Mouse (Mus musculus): Measurements from ENCODE around the gene Kng1.
"Not testable (repeated sequence)": the region's sequence is repeated elsewhere in the genome, so short reads cannot be mapped to it uniquely, and the experiment has no call there.

Kng1 gene

GRCm38 (mm10) chr16:23057668-23058447 lies at the start of gene Kng1:
TSS of gene Kng1 (plus strand) at chr16:23057865.
- DNase-seq: not testable (repeated sequence)

DNA sequence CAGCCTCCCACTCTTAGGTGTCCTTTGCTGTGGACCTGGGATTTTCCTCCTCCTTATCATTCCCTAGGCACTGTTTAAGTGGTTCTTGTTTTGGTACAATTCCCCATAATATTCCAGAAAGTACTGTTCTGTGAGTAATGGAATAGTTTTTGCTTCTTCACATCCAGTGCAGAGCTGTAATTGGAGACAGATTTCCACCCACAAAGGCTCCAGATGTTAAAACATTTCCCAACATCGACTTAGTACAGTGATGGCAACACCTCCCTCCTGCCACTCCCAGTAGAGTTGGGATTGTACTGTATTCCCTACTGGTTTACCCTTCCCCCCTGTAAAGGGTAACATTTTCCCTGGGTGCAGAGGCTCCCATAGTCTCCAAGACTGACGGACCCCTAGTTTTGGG lies 43.9 kb upstream of the Kng1 start:
- not testable (repeated sequence) for DNase-seq

DNA sequence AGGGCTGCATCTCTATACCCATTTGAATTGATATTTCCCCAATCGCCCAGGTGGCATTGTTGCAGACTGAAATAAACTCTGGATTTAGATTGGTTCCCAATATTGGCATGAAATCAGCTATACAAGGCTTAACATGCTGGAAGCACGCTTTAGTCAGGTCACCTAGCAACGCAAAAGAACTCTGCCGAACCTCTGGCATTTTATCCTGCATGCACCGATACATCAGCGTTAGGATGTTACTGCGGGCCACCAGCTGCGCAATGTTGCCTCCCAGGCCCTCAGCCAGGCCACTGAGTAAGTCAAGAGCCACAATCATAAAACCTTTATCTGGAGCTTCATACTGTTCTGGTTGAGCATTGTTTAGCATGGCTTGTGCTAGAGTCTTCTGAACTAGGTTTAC lies 43.0 kb upstream of the Kng1 start:
- DNase-seq: not testable (repeated sequence)

- not testable (repeated sequence) for DNase-seq
Observed at GRCm38 (mm10) chr16:23020571-23020970, 37.1 kb upstream of the Kng1 start.

- DNase-seq: peak; percentile 79
Observed at GRCm38 (mm10) chr16:23025111-23025510, 32.6 kb upstream of the Kng1 start.

- DNase-seq: no peak
Observed at GRCm38 (mm10) chr16:23026582-23026981, 31.1 kb upstream of the Kng1 start.

DNA sequence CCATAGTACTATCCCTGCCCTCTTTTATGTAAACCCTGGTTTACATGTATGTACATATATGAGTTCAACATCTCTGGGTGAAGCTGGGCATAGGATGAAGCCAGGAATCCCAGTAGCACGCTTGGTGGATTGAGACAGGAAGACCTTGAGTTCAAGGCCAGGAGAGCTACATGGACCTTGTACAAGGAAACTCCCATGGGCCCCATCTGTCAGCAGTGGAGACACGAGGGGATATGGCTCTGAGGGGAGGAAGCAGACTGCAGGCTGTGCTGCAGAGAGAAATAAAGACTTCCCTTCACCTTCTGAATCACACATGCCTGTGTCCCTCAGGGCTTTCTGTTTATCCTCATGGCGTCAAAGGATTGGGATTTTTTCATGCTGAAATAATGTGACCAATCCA lies 30.3 kb upstream of the Kng1 start:
- not testable (repeated sequence) for DNase-seq

GRCm38 (mm10) chr16:23028966-23029600 lies 28.6 kb upstream of the Kng1 start, which contains the start of gene Kng2:
TSS of gene Kng2 (minus strand) at chr16:23029482.
- DNase-seq: peak; percentile 62

GRCm38 (mm10) chr16:23030673-23031435 lies 26.8 kb upstream of the Kng1 start:
- no peak for DNase-seq

DNA sequence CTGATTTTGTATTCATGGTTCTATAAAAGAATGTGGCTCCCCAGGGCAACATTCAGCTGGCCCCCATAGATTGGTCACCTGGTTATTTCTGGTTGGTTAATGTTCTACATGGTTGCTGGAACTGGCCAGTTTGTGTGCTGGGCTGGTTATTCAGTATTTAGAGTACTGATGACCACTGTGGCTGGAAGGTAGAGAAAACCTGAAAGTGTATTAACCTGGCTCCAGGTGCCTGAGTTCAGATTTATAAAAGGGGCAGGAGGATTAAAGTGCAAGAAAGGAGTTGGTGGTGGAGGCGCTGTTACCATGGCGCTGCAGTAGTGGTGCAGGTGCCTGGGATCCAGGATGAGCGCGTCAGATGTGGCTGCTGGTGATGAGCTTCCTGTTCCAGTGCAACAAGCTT lies 24.0 kb upstream of the Kng1 start:
- peak; percentile 94 for DNase-seq

GRCm38 (mm10) chr16:23037744-23038143 lies 19.9 kb upstream of the Kng1 start:
- peak; percentile 95 for DNase-seq

DNA sequence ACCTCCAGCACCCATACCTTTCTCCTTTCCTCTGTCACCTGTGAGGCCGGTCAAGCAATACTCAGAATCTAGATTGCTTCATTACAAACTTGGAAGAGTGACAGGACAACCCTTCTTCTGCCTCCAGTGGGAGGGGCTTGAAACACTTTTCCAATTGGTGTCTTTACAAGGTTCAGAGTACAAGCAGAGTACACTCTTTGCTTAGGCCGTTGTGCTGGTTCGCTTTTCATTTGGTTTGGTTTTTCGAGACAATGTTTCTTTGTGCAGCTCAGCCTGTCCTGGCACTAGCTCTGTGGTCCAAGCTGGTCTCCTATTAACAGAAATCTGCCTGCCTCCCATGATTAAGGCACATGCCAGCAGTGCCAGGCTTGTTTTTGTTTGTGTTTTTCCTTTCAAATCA lies 18.4 kb upstream of the Kng1 start:
- peak; percentile 95 for DNase-seq

- DNase-seq: no peak
Observed at GRCm38 (mm10) chr16:23040876-23041275, 16.8 kb upstream of the Kng1 start.

GRCm38 (mm10) chr16:23046319-23046718 lies 11.3 kb upstream of the Kng1 start:
- peak; percentile 76 for DNase-seq

DNA sequence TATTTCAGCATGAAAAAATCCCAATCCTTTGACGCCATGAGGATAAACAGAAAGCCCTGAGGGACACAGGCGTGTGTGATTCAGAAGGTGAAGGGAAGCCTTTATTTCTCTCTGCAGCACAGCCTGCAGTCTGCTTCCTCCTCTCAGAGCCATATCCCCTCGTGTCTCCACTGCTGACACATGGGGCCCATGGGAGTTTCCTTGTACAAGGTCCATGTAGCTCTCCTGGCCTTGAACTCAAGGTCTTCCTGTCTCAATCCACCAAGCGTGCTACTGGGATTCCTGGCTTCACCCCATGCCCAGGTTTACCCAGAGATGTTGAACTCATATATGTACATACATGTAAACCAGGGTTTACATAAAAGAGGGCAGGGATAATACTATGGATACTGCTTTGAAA lies 2.0 kb downstream of the Kng1 start:
- DNase-seq: not testable (repeated sequence)

DNA sequence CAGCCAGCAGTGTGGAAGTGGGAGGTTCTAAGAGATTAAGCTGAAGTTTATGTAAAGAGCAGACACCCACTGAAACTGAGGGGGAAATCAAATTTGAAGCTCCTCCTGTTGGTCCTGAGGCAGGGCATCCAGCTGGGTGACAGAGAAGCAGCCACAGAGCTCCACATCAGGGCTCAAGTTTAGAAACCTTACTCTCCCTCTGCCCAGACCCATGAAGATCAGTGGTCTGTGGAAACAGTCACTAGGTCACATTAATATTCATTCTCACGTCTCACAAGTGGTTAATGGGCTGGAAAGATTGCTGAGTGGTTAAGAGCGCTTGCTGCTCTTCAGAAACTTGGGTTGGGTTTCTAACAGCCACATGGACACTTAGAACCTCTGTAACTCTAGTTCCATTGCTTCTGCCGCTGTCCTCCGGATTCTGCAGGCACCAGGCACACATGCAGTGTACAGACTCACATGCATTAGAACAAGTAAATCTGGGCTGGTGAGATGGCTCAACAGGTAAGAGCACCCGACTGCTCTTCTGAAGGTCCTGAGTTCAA lies 3.2 kb downstream of the Kng1 start:
- DNase-seq: peak; percentile 30

DNA sequence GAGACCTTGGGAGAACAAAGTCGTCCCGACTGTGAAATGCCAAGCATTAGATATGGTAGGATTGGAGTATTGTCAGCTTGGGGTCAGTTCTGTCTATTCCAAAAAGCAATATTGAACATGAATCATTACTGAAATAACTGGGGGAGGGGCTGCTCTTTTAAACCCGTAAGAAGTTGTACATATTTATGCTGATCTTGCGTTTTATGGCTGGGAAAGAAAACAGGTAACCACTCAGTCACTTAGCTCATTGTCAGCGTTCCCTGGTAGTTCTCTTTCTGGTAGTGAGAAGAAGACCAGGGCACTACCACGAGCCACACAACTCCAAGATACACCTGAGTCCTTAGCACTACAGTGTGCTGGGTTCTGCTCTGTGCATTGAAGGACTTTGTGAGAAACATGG lies 19.9 kb downstream of the Kng1 start:
- DNase-seq: not testable (repeated sequence)

GRCm38 (mm10) chr16:23087159-23087558 lies 29.5 kb downstream of the Kng1 start:
- DNase-seq: not testable (repeated sequence)

DNA sequence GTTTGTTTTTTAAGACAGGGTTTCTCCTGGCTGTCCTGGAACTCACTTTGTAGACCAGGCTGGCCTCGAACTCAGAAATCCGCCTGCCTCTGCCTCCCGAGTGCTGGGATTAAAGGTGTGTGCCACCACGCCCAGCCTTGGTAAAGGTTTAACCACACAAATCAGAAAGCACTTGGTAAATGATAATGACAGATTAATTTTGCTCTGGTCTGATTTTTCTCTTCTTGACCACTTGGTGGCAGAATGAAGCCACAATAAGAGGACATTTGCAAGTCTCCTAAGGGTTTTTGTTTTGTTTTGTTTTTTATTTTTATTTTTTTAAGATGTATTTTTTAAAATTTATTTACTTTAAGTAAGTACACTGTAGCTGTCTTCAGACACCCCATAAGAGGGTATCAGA lies 30.0 kb downstream of the Kng1 start:
- DNase-seq: peak; percentile 28

GRCm38 (mm10) chr16:23088491-23088890 lies 30.8 kb downstream of the Kng1 start:
- not testable (repeated sequence) for DNase-seq

GRCm38 (mm10) chr16:23091345-23091744 lies 33.7 kb downstream of the Kng1 start:
- DNase-seq: not testable (repeated sequence)

GRCm38 (mm10) chr16:23093321-23093953 lies 35.8 kb downstream of the Kng1 start:
- DNase-seq: no peak

DNA sequence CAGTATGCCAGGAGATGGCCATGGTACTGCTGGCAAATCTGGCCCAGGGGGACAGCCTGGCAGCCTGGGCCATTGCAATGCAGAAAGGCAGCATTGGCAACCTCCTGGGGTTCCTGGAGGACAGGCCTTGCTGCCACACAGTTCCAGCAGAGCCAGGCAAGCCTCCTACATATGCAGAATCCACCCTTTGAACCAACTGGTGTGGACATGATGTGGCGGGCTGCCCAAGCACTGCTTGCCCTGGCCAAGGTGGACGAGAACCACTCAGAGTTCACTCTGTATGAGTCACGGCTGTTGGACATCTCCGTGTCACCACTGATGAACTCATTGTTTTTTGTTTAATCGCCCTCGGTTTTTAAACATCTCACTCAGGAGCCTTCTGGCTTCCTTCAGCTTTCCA lies 36.5 kb downstream of the Kng1 start:
- DNase-seq: no peak
